Mouse (Mus musculus) large intestine, adult 2 months (tissue): ENCODE results near the gene Cep97. TPM values are rescaled to one million over a fixed set of nuclear protein-coding genes. Genes with fewer than 3 reads are reported as not detected.
"Not testable (repeated sequence)": the region's sequence is repeated elsewhere in the genome, so short reads cannot be mapped to it uniquely, and the experiment has no call there.

Experiments used
- DNase-seq: peaks from one replicate; pipeline ENCODE4 v3.0.0-alpha.2; 2012; ENCODE audit warnings: low read depth, low spot score
- WGBS: fragments of 180-500 bp; shearing (Covaris S2); methylation state at CpG from one replicate; pipeline ENCODE4 v1.1.7; 2018; 5-methylcytosine and 5-hydroxymethylcytosine counted together
- polyA plus RNA-seq: library from polyadenylated mRNA; depleted of rRNA; stranded (reverse); fragments of >200 nt; gene quantifications from 2 replicates; pipeline ENCODE4 v1.2.3, GENCODE M21; 2012

The Cep97 gene
- polyA plus RNA-seq, 1 experiment = 1.4 TPM

- no peak for DNase-seq
- WGBS = 79% methylated on average over 8 of the region's 8 CpGs
These were observed 41.1 kb downstream of the Cep97 start for GRCm38 (mm10) chr16:55893410-55894107.

DNA sequence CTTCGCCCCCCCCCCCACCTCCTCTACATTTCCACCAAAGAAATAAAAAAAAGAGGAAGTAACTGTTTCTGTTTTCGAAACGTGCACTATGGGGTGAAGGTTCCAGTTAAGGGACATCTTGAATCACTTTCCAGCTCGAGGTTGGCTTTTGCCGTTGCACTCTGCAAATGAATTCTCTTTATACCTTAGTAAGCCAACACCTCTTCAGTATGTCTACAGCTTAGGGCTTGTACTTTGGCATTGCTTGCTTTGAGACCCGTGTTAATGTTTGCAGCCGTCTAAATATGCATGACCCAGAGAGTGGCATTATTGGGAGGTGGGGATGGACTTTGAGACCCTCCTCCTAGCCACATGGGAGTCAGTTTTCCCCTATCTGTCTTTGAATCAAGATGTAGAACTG lies 42.2 kb downstream of the Cep97 start:
- no peak for DNase-seq
- 31% methylated on average over 7 of the region's 7 CpGs for WGBS

- 95% methylated on average over 7 of the region's 7 CpGs for WGBS
- DNase-seq = no peak
These were observed 43.3 kb downstream of the Cep97 start for GRCm38 (mm10) chr16:55891346-55891745.

DNA sequence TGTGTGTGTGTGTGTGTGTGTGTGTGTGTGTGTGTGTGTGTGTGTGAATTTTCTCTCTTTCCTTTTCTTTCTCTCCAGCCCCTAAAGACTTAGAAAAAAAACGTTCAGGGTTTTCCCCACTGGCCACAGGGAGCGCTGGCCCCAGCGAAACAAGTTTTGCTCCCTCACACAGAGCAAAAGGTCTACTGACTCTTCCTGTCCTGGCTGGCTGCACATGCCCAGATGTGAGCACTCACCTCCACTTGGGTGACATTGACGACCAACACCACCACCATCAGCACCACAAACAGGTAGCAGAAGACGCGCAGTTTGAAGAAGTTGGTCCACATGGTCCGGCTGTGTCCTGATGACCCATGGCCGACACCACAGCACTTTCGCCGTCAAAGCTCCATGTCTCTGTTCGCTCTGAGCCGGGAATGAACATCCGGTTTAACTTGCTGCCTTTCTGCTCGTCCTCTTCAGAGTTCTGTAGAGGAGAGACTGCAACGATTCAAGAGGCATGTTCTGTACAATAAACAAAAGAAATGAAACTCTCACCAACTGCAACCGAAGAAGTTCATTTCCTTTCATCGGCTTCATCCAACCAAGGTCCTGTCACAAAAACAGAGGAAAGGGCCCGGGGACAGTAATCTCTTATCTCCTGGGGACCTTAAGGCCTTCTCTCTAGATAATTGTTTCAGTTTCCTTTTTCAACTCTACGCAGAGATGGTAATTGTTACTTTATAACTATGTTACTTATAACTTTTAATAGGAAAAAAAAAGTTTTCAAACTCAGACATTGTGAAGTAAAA lies 44.1 kb downstream of the Cep97 start:
- 80% methylated on average over 19 of the region's 19 CpGs for WGBS
- DNase-seq = no peak

DNA sequence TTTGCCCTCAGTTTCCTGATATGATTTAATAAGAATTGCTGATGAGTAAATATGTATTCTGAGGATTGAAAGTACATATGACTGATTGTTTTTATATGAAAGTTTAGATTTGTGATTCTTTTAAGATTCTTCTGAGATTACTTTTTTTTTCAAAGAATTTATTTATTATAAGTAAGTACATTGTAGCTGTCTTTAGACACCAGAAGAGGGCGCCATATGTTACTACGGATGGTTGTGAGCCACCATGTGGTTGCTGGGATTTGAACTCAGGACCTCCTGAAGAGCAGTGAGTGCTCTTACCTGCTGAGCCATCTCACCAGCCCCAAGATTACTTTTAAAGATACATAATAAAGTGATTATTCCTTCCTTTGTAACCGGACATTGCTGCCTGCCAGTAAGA lies 45.2 kb downstream of the Cep97 start:
- no peak for DNase-seq
- 61% methylated on average over 3 of the region's 3 CpGs for whole genome bisulfite sequencing

- 79% methylated on average over 3 of the region's 3 CpGs for WGBS
- DNase-seq = no peak
These were observed 46.1 kb downstream of the Cep97 start for GRCm38 (mm10) chr16:55888584-55888960.

- no peak for DNase-seq
- WGBS = 62% methylated on average over 7 of the region's 7 CpGs
These were observed 46.7 kb downstream of the Cep97 start for GRCm38 (mm10) chr16:55887814-55888583.

DNA sequence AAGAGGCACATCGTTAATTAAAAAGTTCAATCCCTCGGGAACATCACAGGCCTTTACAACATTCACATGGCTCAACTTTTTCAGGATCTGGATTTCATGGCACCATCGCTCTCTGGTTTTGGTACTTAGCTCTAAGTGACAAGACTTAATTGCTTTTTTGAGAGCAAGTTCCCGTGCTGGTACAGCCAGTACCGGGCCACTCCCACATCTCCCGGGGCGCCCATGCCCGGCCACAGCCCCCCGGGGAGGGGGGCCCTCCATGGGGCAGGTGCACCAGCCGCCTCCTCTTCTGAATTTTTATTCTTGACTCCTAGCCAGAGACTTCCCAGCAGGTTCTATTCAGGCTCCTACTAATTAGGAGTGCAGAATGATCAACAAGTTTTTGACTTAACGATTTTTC lies 50.4 kb downstream of the Cep97 start:
- DNase-seq = no peak
- WGBS = 76% methylated on average over 11 of the region's 11 CpGs

GRCm38 (mm10) chr16:55876025-55876424 lies 58.6 kb downstream of the Cep97 start:
- WGBS = 58% methylated on average over 6 of the region's 6 CpGs

DNA sequence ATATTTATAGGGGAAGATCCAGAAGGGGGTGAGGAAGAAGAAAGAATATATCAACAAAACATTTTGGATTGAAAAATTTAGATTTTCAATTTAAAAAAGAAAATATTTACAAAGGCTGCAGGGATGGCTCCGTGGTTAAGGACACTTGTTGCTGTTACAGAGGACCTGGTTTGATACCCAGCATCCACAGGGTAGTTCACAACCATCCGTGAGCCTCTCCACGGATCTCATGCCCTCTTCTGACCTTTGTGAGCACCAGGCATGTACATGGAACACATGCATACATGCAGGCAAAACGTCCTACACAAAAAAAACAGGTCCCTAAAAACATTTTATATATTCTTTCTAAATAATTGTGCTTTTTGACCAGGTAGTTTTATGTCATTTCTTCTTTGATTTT lies 70.8 kb downstream of the Cep97 start:
- DNase-seq = no peak
- WGBS = 68% methylated on average over 4 of the region's 4 CpGs

More at GRCm38 (mm10) chr16:55876025-55876424, 58.6 kb downstream of the Cep97 start:
- DNase-seq = no peak

DNA sequence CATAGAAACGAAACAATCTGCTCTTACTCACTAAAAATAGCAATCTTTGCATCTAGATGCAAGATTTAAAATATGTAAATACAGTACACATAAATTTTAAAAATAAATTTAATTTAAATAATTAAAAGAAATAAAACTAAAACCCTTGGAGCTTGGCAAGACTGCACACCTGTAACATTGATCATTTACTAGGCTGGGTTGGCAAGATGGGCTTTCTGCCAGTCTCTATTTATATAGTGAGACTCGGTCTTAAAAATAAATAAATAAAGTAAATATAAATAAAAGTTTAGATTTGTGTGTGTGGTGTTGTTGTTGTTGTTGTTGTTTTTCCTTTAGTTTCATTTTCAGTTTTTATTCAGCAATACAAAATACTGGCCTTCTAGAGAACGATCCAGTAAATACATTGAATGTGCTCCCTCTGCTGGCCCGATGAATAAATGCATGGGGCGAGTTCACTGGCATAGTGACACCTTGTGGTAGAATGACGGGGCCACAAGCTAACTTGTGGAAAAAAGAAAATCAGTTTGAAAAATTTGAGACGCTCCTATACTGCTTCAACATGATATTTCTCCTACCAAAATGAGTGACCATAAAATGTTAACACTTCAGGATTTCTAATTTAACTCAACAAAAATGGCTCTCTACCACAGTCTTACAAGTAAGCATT lies 71.4 kb downstream of the Cep97 start:
- 14% methylated on average over 7 of the region's 7 CpGs for WGBS
- peak; percentile 36 for DNase-seq

DNA sequence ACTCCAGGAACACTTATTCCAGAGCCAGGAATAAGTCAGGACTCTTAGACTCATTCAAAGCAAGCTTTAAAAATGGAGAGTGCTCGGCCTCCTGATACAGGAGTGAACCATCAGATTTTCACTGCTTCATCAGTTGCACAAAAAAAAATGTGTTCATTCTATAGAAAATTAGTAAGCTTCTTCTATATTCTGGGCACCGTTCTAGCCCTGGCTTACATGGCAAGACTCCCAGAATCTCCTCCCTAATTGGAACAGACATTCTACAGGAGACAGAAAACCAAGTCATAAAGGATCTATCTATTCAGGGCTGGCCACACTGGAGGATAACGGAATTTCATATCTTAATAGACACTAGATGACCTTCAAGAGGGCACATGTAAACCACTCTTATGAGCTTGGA lies 73.6 kb downstream of the Cep97 start:
- DNase-seq = no peak
- WGBS = 73% methylated on average over 3 of the region's 3 CpGs

DNA sequence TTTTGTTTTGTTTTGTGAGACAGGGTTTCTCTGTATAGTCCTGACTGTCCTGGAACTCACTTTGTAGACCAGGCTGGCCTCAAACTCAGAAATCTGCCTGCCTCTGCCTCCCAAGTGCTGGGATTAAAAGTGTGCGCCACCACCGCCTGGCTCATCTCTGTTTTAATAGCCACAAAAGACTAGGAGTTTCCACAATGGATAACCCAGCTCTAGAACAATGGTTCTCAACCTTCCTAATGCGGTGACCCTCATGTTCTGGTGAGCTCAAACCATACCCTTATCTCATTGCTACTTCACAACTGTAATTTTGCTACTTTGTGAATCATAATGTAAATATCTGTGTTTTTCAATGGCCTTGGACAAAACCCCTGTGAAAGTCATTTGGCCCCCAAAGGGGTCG lies 75.2 kb downstream of the Cep97 start:
- DNase-seq = not testable (repeated sequence)
- WGBS = 85% methylated on average over 4 of the region's 4 CpGs

GRCm38 (mm10) chr16:55858465-55858864 lies 76.2 kb downstream of the Cep97 start:
- WGBS = 57% methylated on average over 6 of the region's 6 CpGs

GRCm38 (mm10) chr16:55852943-55853727 lies 81.5 kb downstream of the Cep97 start:
- 44% methylated on average over 19 of the region's 19 CpGs for WGBS

More at GRCm38 (mm10) chr16:55858465-55858864, 76.2 kb downstream of the Cep97 start:
- peak; percentile 55 for DNase-seq

GRCm38 (mm10) chr16:55852515-55852914 lies 82.1 kb downstream of the Cep97 start:
- no peak for DNase-seq
- WGBS = 44% methylated on average over 4 of the region's 4 CpGs

More at GRCm38 (mm10) chr16:55852943-55853727, 81.5 kb downstream of the Cep97 start:
- peak; percentile 78 for DNase-seq

DNA sequence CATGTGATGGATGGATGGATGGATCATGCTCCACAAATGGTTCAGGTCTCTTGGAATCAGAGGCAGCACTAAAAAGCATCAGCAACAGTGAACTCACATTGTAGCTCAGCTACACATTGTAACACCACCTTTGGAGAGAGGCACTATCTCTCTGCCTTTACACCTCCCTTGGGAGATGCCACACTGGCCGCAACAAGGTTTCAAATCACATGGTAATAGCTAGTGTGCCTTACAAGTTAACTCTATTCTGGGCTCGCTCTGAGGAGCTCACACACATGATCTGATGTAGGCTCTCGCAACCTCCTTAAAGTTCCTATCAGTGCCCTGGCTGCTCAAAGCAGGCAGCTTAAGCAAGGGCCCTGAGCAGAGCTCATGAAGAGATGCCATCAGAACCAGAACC lies 84.2 kb downstream of the Cep97 start:
- WGBS = 93% methylated on average over 3 of the region's 3 CpGs
- no peak for DNase-seq
